Mouse (Mus musculus): Measurements from ENCODE around the gene Sel1l3.

Sel1l3 gene

GRCm38 (mm10) chr5:53172908-53173307 lies 40.8 kb downstream of the Sel1l3 start:
- DNase-seq (ENCODE audit: low read depth, low spot score) = no peak

- no peak for DNase-seq (ENCODE audit: low read depth, low spot score)
These were observed 41.5 kb downstream of the Sel1l3 start for GRCm38 (mm10) chr5:53172256-53172636.

DNA sequence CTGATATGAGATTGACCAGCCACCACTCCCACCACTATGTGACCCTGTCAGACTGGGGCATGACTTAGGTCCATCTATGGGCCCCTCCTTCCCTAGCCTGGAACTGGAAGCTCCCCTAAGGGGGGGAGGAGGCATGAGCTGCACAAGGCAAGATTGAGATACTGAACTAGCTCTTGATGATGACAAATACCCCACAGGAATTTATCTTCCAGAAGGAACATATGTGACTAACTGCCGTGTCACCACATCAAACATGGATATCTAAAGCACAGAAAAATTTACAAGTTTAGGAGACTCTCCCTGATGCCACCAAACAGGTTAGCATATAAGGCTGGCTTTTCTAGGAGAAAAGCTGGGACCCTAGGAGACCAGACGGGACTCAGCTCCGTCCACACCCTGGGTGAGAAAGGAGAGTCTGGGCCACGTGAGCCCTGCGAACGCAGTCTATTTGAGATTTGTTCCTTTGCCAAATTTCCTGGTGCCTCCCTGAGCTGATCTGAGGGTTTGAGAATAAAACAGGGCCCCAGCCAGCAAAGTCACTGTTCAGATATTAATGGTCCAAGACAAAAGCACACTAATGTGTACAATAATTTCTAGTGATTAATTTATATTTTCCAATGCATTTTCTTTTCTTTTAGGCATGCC lies 42.0 kb downstream of the Sel1l3 start:
- no peak for DNase-seq (ENCODE audit: low read depth, low spot score)

DNA sequence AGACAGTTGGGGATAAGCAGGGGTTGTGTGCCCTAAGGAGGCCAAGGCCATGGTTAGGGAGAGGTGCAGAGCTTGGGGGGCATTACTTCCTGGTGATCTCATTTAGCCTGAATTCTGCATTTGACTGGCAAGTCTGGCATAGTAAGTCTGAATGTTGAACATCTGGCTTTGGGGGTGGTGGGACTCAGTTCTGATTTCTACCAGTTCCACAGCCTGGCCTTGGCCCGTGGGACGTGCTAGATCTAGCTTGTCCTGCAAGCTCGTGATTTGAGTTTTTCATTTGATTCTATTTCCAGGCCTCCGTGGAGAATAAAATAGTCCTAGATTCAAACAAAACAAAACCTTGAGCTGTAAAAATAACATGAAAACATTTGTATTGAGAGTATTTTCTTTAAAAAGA lies 46.2 kb downstream of the Sel1l3 start:
- no peak for DNase-seq (ENCODE audit: low read depth, low spot score)

DNA sequence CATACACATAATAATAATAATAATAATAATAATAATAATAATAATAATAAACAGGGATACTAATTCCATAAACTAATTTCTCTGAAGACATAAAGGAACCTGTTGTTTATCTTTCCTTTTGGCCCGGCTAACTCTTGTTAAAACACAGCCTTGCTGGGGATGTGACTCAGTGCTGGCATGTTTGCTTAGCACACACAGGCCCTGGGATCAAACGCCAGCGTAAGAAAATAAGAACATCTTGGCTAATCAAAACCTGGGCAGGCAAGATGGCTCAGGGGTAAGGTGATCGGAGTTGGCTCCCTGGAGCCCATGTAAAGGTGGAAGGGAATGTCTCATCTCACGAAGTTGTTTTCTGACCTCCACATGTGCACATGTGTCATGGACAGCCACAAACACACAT lies 48.1 kb downstream of the Sel1l3 start:
- DNase-seq (ENCODE audit: low read depth, low spot score) = no peak

DNA sequence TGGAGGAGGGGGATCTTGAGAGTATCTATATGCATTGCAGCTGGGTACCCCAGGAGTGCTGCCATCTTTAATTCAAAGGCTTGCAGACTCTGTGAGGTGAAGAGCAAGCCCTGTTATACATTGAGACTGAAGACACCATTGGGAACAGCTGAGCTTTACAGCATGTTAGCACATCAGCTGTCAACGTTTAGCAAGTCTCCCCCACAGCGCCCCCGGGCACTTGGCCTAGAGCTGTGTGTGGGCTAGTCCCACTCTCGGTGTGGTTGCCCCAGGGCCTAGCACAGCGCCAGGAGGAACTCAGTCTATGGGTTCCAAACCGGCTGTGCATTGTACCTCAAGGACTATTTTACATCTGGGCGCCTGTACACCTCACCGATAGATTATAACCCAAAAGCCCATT lies 51.3 kb downstream of the Sel1l3 start:
- no peak for DNase-seq (ENCODE audit: low read depth, low spot score)

- no peak for DNase-seq (ENCODE audit: low read depth, low spot score)
These were observed 52.1 kb downstream of the Sel1l3 start for GRCm38 (mm10) chr5:53161506-53162186.

- DNase-seq (ENCODE audit: low read depth, low spot score) = no peak
These were observed 53.5 kb downstream of the Sel1l3 start for GRCm38 (mm10) chr5:53160207-53160606.

DNA sequence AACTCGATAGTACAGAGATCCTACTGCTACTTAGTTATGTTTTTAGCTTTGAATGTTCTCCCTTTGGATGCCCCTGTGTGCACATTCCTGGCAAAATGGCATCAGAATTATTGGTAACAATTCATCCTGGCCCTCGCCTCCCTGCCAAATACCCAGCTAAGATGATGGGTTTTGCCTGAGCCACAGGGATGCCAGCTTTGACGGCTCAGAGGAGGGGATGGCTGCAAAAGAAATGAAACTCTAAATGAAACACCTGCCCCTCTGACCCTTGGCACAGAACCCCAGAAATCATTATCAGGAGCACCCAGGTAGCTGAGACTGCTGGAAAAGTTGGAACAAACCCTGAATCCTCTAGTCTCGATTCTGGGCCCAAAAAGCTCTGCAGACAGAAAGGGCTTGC lies 54.1 kb downstream of the Sel1l3 start:
- DNase-seq (ENCODE audit: low read depth, low spot score) = no peak

DNA sequence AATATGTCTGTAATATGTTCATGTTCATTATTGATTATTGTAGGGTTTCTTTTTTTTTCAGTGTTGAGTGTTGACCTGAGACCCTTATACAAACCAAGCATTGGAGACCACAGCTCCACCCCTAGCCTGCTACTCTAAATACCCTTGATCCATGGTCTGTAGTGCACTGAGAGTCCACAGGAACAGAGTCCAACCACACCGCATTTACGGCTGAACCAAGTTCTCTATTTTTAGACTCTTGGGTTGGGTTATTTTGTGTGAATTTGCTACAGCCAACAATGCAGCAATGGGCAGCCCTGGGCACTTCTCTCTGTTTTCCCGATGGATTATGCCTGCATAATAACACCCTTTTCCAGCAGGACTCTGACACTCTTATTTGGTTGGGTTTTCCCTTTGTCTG lies 54.6 kb downstream of the Sel1l3 start:
- no peak for DNase-seq (ENCODE audit: low read depth, low spot score)

- no peak for DNase-seq (ENCODE audit: low read depth, low spot score)
These were observed 57.6 kb downstream of the Sel1l3 start for GRCm38 (mm10) chr5:53155985-53156679.

DNA sequence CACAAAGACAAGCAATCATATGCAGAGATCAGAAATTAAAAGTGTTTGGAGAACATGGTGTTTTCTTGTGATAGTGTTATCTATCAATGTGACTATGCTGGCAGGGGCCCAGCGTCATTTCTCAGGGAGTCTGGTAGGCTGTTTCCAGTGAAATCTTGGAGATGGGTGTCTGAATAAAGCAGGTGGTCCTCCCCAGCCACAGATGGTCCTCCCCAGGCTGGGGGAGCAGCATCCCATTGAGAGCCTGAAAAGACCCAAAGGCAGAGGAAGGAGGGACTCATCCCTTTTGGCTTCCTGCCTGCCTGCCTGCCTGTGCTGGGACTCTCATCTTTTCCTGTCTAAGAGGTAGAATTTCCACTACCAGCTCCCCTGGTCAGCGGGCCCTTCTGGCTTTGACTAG lies 59.2 kb downstream of the Sel1l3 start:
- DNase-seq (ENCODE audit: low read depth, low spot score) = no peak

GRCm38 (mm10) chr5:53154078-53154477 lies 59.6 kb downstream of the Sel1l3 start:
- DNase-seq (ENCODE audit: low read depth, low spot score) = no peak

DNA sequence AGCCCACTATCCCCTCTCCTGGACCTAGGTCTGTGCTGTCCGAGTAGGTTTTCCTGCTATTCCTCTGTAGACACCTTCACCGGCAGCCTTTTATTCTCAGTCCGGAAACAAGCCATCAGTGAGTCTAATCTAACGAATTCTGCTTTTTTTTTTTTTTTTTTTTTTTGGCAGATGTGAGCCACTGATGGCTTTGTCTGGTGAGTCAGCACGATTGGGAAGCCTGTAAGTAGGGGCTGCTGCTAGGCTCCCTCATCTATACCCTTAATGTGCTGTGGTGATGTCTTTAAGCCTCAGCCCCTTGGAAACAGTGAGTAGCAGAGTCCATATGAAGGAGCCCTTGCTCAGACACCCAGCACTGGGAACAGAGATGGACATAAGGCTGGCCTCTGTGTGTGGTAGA lies 60.6 kb downstream of the Sel1l3 start:
- DNase-seq (ENCODE audit: low read depth, low spot score) = no peak

DNA sequence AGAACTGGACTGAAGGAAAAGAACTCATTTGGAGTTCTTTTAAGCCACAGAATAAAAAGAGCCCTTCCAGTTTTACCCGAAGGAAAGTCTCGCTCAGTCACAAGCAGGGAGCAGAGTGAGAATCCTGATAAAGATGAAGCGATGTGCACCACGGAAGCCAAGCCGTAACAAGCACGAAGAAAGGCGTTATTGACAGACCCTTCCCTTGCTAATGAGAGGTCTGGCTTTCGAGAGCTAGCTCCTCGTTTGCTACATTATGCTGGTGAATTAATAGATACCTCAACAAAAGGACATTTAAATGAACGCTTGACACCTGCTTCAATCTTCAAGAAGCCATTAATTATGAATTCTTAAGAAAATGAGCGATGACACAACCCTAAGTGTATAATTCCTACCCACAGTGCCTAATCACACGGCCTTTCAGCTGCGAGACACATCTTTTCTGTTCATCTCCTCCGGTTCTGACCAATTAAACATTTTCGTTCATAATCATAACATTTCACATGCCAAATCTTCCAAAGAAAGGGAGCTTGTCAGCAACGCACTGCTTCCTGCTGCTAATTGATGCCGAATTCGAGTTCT lies 62.3 kb downstream of the Sel1l3 start:
- DNase-seq (ENCODE audit: low read depth, low spot score) = no peak

GRCm38 (mm10) chr5:53148960-53149685 lies 64.6 kb downstream of the Sel1l3 start:
- no peak for DNase-seq (ENCODE audit: low read depth, low spot score)

DNA sequence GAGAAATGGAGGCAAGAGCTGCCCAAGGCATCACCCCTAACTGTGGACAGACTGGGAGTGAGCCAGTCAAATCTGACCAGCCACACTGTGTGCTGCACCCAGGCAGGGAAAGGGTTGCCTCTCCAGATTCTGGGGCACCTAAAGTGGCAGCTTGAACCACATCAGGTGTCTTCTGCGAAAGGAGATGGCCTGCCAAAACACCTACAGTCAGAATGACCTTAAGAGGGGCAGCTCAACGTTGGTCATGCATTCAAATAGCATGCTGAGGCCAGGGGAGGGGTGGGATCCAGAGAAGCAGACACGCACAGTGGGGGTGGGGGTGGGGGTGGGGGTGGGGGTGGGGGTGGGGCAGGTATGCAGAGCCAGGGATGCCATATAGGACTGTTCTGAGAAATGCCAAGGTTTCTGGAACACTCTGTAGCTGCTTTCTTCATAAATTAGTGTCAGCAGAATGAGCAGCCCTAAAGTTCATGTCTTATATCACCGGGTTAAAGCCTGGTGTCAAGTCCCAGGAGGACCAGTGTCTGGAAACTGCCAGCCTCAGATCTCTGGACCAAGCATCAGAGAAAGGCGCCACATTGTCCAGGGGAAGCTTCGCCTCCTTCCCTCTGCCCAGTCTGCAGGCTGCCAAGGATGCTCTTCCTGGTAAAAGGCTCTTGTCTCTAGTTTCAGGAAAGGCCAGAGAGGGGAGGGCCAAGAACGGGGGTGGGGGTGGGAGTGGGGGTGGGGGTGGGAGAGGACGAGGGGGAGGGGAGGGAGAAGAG lies 65.4 kb downstream of the Sel1l3 start:
- DNase-seq (ENCODE audit: low read depth, low spot score) = no peak

DNA sequence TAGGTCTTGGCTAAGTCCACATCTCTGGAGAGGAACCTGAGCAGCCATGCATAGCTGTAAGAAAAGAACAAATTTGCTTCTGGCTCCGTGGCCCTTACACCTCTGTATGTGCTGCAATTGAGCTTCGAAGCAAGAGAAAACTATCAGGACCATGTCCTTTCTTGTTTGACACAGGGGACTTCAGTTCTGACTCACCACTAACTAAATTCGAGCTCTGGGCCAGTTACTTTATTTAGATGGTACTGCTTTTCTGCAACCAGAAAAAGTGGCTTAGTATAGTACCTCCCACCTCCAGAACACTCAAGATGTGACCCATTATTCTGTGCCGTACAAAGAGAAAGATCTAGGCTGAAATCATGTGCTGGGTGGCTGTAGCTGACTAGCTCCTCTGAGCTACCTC lies 66.3 kb downstream of the Sel1l3 start:
- DNase-seq (ENCODE audit: low read depth, low spot score) = no peak

GRCm38 (mm10) chr5:53146684-53147061 lies 67.1 kb downstream of the Sel1l3 start:
- DNase-seq (ENCODE audit: low read depth, low spot score) = no peak

- no peak for DNase-seq (ENCODE audit: low read depth, low spot score)
These were observed 67.6 kb downstream of the Sel1l3 start for GRCm38 (mm10) chr5:53146049-53146683.

GRCm38 (mm10) chr5:53142587-53142986 lies 71.1 kb downstream of the Sel1l3 start:
- no peak for DNase-seq (ENCODE audit: low read depth, low spot score)

Measured in forelimb bud, embryonic 11.5 days (tissue).